Mouse (Mus musculus) R1 (cell line): ENCODE measurements around the gene Itga2b.

Experiments used
- DNase-seq: peaks from one replicate; pipeline ENCODE4 v3.0.0-alpha.2; 2018; ENCODE audit warnings: low read depth, low spot score

Gene Itga2b

DNA sequence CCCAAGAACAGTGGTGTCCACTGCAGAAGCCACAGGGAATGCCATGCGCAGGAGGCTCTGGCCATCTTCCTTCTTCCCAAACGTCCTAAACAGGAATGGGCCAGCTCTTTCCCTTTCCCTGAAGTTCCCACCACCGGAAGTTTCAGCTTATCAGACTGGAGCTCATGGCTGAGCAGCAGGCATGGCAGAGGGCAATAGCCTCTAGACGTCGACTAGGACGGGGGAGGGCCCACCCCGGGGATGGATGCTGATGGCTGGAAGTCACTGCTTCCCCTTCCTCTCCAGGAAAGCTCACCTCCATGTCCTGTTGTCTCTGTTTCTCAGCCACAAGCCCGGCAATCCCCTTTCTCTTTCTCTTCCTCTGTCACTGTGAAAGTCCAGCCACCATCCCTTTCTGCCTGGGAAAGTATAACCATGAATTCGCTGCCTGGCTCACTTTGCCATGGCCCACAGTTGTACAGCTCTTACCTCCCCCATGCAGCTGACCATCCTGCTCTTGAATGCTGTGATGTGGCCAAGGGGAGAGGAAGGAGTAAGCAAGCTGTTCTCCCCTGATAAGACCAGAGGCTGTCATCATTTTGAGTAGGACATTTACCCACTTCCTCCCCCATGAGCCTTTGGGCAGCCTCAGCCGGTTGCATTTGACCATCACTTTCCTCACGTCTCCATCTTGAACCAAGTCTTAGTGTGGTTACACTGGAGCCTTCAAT, at the start of gene Itga2b:
Gene Itga2b (minus strand): TSS at position 475 of the 710 bp plus-strand sequence.
- DNase-seq: no peak

- no peak for DNase-seq
These were observed 45.0 kb upstream of the Itga2b start for GRCm38 (mm10) chr11:102514793-102515424.

GRCm38 (mm10) chr11:102510226-102510625, 40.3 kb upstream of the Itga2b start:
- DNase-seq: no peak

- no peak for DNase-seq
These were observed 26.8 kb upstream of the Itga2b start for GRCm38 (mm10) chr11:102496732-102497131.

DNA sequence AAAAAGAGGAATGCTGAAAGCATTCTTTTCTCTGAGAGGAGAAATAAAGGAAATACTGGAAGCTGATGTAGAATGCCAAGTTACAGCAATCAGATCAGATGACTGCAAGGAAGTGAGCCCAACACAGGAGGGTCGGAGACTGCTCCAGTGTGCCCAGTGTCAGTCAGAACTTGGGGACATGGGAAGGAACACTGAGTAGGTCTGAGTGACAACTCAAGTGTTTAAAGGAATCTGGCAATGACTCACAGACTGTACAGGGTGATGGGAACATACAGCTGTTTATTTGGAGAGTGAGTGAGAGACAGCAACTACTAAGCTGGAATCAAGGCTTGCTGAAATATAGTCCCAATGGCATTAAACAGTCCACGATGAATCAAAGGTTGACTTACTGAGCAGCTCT, 26.3 kb upstream of the Itga2b start:
- DNase-seq: no peak

DNA sequence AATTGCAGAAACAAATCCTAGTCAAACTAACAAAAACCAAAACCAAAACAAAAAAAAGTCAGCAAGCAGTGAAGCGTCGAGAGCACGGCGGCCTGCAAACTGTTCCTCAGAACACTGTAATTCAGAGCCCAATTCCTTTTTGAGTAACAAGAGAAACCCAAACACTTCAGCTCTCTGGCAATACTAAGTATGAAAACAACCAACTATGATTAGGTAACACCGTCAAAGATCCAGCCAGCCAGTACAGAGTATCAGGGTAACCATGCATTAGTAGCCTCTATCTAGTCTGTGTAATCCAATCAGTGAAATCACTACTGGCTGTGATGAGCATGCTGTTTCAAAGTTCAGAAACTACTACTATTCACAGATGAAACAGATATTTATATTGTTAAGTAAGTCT, 25.8 kb upstream of the Itga2b start:
- DNase-seq: no peak

DNA sequence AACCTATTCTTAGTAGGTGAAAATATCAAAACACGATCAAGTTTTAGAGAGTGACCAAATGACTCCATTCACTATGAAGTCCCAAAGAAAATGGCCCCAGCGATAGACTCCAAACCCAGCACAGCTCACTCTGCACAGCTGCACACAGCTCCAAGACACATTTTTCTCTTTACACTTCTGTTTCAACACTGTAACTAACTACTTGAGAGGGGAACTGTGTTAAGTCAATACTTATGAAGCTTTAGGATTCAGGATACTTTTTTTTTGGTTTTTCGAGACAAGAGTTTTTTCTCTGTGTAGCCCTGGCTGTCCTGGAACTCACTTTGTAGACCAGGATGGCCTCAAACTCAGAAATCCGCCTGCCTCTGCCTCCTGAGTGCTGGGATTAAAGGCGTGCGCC, 25.2 kb upstream of the Itga2b start:
- DNase-seq: no peak

- peak; percentile 55 for DNase-seq
These were observed 24.2 kb upstream of the Itga2b start for GRCm38 (mm10) chr11:102494063-102494650.

DNA sequence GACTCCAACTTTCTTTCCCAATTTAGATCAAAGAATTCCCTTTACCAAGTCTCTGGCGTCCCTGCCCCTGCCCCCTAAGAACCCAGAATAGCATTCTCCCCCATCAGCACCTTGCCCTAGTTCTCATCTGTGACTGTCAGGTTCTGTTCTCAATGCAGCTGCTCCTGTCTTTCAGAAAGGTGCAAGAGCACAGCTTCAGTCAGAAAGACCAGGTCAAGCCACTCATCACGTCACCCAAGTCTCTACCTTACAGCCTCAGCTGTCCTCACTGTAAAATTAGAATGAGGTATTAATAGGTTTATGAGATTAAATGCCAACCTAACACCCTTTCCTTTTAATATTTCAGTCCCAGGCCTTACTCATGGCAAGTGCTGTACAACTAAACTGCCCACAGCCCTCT, 23.3 kb upstream of the Itga2b start:
- DNase-seq: no peak

- no peak for DNase-seq
These were observed 18.0 kb upstream of the Itga2b start for GRCm38 (mm10) chr11:102487901-102488300.

GRCm38 (mm10) chr11:102486733-102487386, 16.9 kb upstream of the Itga2b start:
- DNase-seq: peak; percentile 90

GRCm38 (mm10) chr11:102481779-102482178, 11.9 kb upstream of the Itga2b start:
- no peak for DNase-seq

- DNase-seq: peak; percentile 27
These were observed 11.0 kb upstream of the Itga2b start for GRCm38 (mm10) chr11:102480897-102481296.

- no peak for DNase-seq
These were observed 10.2 kb upstream of the Itga2b start for GRCm38 (mm10) chr11:102480111-102480510.

- DNase-seq: no peak
These were observed 9.7 kb upstream of the Itga2b start for GRCm38 (mm10) chr11:102479581-102479980.

- peak; percentile 23 for DNase-seq
These were observed 8.7 kb upstream of the Itga2b start for GRCm38 (mm10) chr11:102478671-102479070.

GRCm38 (mm10) chr11:102475027-102475426, 5.1 kb upstream of the Itga2b start:
- DNase-seq: no peak

DNA sequence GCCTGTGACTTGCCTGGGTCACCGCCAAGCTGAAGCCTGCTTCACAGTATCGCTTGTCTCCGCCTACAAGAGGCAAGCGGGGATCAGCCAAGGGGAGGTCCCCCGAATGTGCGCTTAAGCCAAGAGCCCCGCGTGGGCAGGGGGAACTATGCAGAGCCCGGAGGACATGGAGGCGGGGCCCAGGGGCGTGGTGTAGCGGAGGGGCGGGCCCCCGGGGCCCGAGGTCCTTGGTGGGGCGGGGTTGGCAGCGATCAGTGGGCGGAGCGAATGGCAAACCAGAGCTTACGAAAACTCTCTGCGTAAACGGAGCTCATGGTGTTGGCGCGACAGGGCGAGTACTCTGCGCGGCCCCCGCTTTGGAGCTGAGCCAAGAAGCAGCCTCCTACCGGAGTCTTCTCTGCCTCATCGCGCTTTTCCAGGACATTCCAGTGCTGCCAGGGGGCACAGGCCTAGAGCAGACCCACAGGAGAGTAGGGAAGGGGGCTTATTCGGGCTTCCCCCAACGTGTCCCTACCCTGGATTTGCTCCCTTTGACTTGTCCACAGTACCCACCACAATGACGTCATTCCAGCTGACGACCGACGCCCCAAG, 2.8 kb downstream of the Itga2b start:
- DNase-seq: peak; percentile 94

DNA sequence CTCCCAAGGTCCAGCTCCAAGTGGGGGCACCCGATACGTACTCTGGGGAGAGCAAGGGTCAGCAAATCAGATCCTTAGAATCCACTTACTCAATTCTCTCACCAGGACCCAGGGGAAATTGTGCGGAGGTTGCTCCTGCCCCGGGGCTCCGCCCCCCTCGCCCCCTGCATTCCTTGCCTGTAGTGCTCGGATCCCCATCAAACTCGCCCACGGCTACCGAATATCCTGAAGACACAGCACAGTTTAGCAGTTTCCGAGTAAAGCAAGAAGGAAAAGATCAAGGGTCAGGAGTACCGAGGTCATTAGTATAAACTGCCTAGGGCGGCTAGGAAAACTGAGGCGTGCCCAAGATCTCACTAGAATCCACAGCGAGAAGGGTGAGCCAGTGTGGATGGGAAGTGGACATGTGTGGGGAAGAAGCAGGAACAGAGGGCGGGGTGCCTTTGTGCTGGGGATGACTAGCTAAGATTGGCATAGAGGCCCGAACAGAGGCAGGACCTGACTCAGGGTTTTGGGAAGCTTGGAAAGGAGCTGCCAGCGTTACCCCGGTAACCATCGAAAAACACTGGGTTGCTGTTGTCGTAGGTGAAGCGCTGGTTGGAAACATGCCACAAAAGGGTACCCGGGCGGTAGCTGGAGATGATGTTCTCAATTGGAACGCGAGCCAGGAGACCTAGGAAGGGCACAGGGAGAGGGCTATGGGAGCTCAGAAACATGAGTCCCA, 4.0 kb downstream of the Itga2b start:
- DNase-seq: peak; percentile 57

DNA sequence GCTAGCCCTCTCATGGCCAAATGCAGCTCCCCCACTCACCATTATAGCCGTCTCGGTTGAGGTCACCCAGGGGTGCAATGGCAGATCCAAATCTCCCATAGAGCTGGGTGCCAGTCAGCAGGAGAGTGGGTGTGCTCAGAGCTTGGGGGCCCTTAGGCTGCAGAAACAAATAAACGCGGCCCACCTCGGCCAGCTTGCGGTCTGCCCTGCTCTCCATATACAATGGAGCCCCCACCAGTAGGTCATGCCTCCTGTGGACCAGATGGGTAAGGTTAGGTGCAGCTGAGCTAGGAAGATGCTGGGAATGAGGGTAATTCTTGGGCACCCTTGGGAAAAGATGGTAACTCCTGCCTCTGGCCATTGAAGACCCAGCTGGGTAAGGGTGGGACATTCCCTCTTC, 5.0 kb downstream of the Itga2b start:
- DNase-seq: no peak

GRCm38 (mm10) chr11:102461764-102462163, 8.2 kb downstream of the Itga2b start:
- DNase-seq: no peak
